Mouse (Mus musculus) effector memory CD4-positive, alpha-beta T cell, adult 5 months (primary cell): ENCODE results near the gene Cldn34c2. TPM values are rescaled to one million over a fixed set of nuclear protein-coding genes. Genes with fewer than 3 reads are reported as not detected.

Experiments
- polyA plus RNA-seq: library from polyadenylated mRNA; unstranded; fragments of 100-300 nt; shearing (Covaris generic); gene quantifications from one replicate; pipeline ENCODE4 v1.2.1, GENCODE M21; 2017

Gene Cldn34c2
- not detected for polyA plus RNA-seq

DNA sequence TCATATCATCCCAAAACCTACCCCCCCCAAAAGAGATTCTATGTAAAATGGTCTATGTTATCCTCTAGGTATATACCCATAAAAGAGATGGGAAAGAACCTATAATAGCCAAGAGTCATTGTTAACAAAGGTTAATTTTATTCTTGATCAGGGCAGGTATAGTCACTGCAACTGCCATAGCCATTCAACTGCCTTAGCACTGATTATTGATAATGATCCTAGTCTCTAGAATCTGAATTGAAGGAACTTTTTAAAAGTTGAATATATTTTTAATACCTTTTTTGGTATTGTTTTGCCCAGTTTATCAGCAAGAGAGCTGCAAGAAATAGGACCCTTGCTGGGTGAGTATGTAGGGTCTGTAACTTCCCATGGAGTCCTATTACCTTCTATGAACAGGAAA is at the start of gene Cldn34c2:
Gene Cldn34c2, plus strand, starts transcription at position 301 of the 400 bp plus-strand sequence.

Other genes with a start within 250 kb of the Cldn34c2 start
- not detected for gene Gm17467, start 123.1 kb downstream of the Cldn34c2 start, polyA plus RNA-seq
- not detected for gene Cldn34c3, start 212.0 kb downstream of the Cldn34c2 start, polyA plus RNA-seq